Mouse (Mus musculus): ENCODE measurements at regions not wholly inside any gene's neighbourhood (a gene's known extent, or its start where the extent isn't known, plus 50 kb on each side); places are given as distances from the start of the nearest gene placed in this dataset.

DNA sequence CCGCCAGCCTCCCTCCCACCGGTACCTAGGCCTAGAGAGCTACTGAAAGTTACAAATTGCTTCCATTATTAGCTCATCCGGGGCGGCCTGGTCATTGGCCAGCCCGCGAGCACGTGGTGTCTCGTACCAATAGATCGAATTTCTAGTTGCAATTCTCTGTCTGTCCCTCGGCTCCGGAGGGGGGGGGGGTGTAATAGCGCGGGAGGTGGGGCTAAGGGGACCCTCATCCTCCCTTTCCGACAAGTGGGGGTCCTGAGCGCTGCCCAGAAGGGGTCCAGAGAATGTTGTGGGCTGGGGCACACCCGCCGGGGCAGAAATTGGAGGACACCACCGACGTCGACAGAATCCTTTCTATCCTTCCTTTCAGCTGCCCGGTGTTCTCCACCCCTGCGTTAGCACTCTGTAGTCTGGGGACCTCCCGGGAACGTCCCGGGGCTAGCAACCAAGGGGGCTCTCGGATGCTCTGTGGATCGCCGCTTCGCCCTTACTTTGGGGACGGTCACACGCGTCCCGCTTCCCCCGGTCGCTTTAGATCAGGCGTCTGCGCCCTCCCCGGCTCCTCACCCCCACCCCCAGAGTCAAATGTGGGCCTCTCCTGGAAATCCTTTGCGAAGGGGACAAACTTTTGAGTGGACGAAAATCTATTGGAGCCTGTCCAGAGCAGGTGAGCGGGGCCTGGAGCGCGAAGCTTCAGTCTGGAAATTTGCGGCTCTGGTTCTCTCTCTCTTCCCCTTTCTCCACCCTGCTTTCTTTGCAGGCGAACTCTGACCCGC lies 64.6 kb downstream of the Smug1 start:
- peak; percentile 62 for DNase-seq (ENCODE audit: low read depth, low spot score)

DNA sequence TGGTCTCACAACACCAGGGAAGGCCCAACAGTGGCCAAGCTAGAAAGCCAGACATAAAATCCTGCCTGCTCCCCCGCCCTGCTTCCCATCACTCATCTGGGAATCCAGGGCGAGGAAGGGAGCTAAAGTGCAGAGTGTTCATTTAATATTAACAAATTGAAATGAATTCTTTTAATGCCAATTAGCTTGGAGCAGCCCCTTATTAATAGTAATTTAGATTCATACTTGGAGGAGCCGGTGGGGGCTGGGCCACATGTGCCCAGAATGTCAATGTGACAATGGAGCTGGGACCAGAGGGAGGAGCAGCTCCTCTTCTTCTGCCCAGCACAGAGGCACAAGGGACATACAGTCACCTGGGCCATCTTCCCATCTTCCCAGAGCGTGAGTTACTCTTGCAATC lies 66.8 kb downstream of the Smug1 start:
- no peak for DNase-seq (ENCODE audit: low read depth, low spot score)

DNA sequence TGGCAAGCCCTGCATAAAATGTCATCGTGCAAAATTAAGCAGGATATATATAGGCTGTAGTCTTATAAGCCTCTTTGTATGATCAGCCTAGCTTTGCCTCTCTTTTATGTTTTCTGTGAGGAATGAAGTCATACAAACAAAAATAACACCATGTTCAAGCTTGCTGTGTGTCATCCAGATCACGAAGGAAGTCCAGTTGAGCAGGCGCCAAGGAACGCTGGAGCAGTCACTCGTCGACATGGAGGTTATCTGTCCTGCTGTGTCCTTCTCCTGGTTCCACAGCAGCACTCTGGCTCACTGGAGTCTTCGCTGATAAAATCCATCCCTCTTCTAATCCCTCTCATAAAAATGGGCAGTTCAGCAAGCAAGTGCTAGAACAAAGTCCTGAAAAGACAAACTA lies 72.4 kb downstream of the Smug1 start:
- peak; percentile 81 for DNase-seq (ENCODE audit: low read depth, low spot score)

DNA sequence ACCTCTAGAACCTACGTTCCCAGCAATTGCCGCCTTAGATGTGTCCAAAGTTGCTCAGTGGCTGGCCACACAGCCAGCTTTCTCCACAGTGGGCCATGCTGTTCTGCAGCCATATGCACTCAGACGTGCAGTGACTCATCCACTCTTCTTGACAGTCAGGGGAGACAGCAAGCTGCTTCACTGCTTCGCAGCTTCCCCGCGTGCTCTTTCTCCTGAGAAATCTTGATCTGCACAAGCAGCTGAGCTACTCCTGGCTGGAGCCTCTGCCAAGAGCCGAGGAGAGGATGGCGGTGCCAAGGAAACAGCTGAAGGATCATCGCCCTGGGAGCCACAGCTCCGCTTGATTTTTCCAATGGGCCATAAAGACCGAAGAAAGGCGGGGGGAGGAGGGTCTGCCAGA lies 73.2 kb downstream of the Smug1 start:
- peak; percentile 87 for DNase-seq (ENCODE audit: low read depth, low spot score)

DNA sequence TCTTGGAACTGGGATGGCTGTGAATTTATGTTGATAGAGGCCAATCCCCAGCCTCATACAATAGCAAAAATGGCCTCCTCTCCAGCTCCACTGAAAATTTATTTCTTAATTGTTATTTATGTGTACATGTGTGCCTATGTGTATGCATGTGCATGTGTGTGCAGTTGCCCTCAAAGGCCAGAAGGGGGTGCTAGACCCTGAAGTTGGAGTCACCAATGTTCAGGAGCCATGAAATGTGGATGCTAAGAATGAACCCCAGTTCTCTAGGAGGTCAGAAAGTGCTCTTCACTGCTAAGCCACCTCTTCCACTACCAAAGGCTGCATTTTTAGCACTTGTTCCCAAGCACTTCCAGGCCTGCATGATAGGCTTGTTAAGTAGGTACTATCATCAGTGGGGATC lies 73.8 kb downstream of the Hoxc4 start:
- no peak for DNase-seq (ENCODE audit: low read depth, low spot score)

DNA sequence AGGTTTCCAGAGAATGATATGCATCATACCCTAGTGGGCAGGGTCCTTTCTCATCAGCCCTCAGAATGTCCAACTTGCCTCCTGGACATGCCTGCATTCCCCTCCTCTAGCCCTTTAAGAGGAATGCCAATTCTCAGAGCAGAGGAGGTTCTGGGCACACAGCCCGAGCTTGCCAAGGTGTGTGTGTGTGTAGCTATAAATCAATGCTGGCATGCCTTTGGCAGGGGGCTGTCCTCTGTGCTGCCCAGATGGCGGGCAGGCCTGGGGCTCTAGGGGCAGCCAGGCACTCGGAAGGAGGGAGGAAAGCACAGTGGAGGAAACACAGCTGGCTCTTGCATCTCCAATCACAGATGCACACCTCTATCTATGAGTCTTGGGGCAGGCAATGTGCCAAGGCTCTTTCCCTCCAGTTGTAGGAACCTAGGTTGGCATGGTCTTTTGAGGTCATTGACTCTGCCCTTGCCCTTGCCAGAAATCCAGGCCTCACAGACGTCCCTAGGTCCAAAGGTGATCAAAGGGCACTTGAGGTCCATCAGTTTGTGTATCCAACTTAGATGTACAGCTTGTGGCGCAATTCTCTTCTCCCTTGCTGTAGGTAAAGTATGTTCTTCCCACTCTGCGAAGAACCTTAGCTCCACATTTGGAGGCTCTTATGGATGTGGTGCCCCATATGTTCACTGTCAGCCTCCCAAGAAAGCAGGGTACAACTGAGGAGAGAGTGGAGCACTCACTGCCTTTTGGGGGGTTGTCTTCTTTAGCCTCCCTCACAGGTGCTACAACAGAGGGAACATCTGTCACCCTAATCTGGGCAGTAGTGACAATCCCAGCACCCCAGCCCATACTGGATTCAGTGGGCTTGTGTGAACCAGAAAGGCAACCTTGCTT lies 71.8 kb downstream of the Hoxc4 start:
- peak; percentile 28 for DNase-seq (ENCODE audit: low read depth, low spot score)

DNA sequence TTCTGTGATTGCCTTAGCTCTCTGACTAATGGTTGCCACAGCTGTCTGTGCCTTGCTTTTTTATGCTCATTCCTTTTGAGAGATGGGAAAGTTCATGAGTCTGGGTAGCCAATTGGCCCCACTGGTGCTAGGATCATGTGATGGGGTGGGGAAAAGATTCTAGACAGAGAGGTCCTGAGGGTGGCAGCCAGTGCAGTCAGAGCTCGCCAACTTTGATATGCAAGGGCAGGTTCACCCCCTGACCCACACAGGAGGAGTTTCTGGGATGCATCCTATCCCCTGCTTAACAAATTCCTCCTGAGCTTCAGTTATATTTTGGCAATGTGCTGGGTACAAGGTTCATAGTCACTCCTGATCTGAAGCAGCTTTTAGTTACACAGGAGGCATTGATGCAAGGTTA lies 71.1 kb downstream of the Hoxc4 start:
- DNase-seq (ENCODE audit: low read depth, low spot score): no peak

DNA sequence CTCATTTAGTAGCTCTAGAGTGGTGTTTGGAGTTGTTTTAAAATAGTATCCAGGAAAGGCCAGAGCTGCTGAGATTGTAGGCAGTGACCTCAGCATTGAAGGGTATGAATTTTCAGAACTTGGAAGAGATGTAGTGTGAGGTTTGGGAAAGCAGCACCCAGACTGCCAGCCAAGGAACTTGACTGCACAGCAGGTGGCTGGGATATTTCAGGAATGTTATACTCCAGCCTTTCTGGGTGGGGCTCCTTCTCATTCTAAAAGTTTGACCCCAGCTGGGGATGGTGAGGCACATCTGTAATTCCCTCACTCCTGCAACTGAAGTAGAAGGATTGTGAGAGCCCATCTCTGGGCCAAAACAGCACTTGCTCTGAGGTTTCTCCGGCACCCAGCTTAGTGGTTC lies 70.7 kb downstream of the Hoxc4 start:
- peak; percentile 30 for DNase-seq (ENCODE audit: low read depth, low spot score)

DNA sequence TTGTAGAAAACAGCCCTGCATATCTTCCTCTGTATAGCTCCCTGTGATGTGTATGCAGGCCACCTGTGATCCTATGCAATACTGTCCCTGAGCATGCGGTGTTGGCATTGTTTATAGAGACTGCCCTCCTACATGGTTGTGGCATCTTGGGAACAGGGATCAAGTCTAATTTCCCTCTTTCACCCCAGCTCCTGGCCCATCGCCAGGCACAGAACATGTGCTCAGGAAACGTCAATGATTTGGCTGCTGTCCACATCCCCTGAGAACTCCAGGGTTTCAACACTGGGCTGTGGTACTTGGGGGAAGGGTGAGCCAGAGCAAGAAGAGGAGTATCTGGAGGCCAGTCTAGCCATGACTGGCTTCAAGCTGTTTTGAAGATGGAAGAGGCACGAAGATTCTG lies 68.5 kb downstream of the Hoxc4 start:
- peak; percentile 86 for DNase-seq (ENCODE audit: low read depth, low spot score)

DNA sequence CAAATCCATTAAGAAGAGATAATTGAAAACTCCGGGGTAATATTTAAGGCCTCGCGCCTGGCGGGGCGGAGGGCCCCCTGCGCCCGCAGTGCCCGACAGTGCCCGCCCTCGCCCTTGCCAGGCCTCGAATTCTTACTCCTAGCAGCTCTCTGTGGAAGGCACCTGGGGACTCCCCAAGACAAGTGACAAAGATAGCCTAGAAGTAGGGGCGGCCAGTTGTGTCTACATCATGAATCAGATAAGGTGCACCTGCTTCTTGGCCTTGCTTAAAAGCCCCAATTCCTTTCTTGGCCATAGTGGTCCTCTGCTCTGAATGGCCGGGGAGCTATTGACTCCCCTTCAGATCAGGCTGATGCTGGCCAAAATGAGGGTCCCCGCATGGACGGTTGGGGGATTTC lies 67.9 kb downstream of the Hoxc4 start:
- DNase-seq (ENCODE audit: low read depth, low spot score): no peak

Data from skeletal muscle tissue, adult 2 months (tissue).